In genomic region chr19:19135838-19136237, GRCm38 (mm10) we compare ENCODE assay signal across 23 mouse cellular contexts. TPM values are rescaled to one million over a fixed set of nuclear protein-coding genes. Genes with fewer than 3 reads are reported as not detected.
DNase-seq lines count a peak whose midpoint lies in the region; ATAC-seq and TF ChIP-seq lines count a peak whose summit lies in the region.
"Had no signal": no experiment of that assay in that cellular context is flagged by ENCODE, and none has a peak within 500 bp of the region (broad histone marks: within the 10 kb centered on the region; RNA-seq: fewer than 3 reads in every experiment).

No protein-coding gene starts in this region.

- H3K36me3 ChIP-seq in intestine, embryonic 15.5 days: no peaks in the 10 kb centered on the region
- no peaks in the 10 kb centered on the region for H3K36me3 ChIP-seq in intestine, embryonic 16.5 days (ENCODE audit: control insufficient read depth, insufficient read depth, low read length)
- H3K36me3 ChIP-seq in intestine, postnatal 0 days (ENCODE audit: control insufficient read depth, insufficient read depth): no peaks in the 10 kb centered on the region
- H3K36me3 ChIP-seq in midbrain, embryonic 16.5 days (ENCODE audit: control insufficient read depth, insufficient read depth, low read length): no peaks in the 10 kb centered on the region
- H3K36me3 ChIP-seq in heart, embryonic 12.5 days: no peaks in the 10 kb centered on the region
- H3K36me3 ChIP-seq: G1E had no signal

- no peak overlapping the region for H3K4me2 ChIP-seq in intestine, embryonic 15.5 days (replicated peaks)
- no peak overlapping the region for H3K4me2 ChIP-seq in intestine, embryonic 16.5 days (ENCODE audit: low read depth, low read length)
- no peak overlapping the region for H3K4me2 ChIP-seq in intestine, postnatal 0 days (replicated peaks; ENCODE audit: low read depth)
- no peak overlapping the region for H3K4me2 ChIP-seq in midbrain, embryonic 16.5 days (ENCODE audit: low read length)
- H3K4me2 ChIP-seq in heart, embryonic 12.5 days: no peak overlapping the region

- DNase-seq in large intestine, adult 2 months (ENCODE audit: low read depth, low spot score): peak; percentile 25
- no peak for DNase-seq in left cerebral cortex, postnatal 4 days
- no peak for DNase-seq in adrenal gland, postnatal 10 days
- DNase-seq: adrenal gland, adult 2 months; adrenal gland, adult 8-10 months; adrenal gland, postnatal 14 days; adrenal gland, postnatal 25 days; adrenal gland, postnatal 36 days; B cell, adult 2 months; cerebellum, adult 11 months; cerebellum, adult 11-12 months; cerebellum, adult 18-20 months had no signal

- intact Hi-C loops in left cerebral cortex, postnatal 4 days (cut with DNase I): no loop called here

- no peak for TF ChIP-seq CTCF in intestine, postnatal 0 days (IDR thresholded peaks at IDR 0.05; ENCODE audit: low read depth)

- no peaks in the 10 kb centered on the region for H3K27me3 ChIP-seq in intestine, embryonic 15.5 days (replicated peaks)
- H3K27me3 ChIP-seq in intestine, embryonic 16.5 days (replicated peaks; ENCODE audit: control insufficient read depth, insufficient read depth, low read length): no peaks in the 10 kb centered on the region
- H3K27me3 ChIP-seq in intestine, postnatal 0 days (replicated peaks; ENCODE audit: control insufficient read depth, insufficient read depth, low read length): no peaks in the 10 kb centered on the region
- no peaks in the 10 kb centered on the region for H3K27me3 ChIP-seq in midbrain, embryonic 16.5 days (ENCODE audit: control insufficient read depth, insufficient read depth, low read depth, low read length)
- H3K27me3 ChIP-seq in heart, embryonic 12.5 days (replicated peaks): no peaks in the 10 kb centered on the region
- H3K27me3 ChIP-seq: CH12.LX had no signal

- H3K4me1 ChIP-seq in intestine, embryonic 15.5 days (replicated peaks): no peaks in the 10 kb centered on the region
- no peaks in the 10 kb centered on the region for H3K4me1 ChIP-seq in intestine, embryonic 16.5 days (ENCODE audit: control insufficient read depth, insufficient read depth, low read length)
- H3K4me1 ChIP-seq in intestine, postnatal 0 days (replicated peaks; ENCODE audit: control insufficient read depth, insufficient read depth, low read length): no peaks in the 10 kb centered on the region
- no peaks in the 10 kb centered on the region for H3K4me1 ChIP-seq in midbrain, embryonic 16.5 days (ENCODE audit: control insufficient read depth, insufficient read depth, low read length)
- no peaks in the 10 kb centered on the region for H3K4me1 ChIP-seq in heart, embryonic 12.5 days (replicated peaks)

- H3K9ac ChIP-seq in intestine, embryonic 15.5 days: no peak overlapping the region
- H3K9ac ChIP-seq in intestine, embryonic 16.5 days (ENCODE audit: low read depth, low read length): no peak overlapping the region
- H3K9ac ChIP-seq in intestine, postnatal 0 days (ENCODE audit: low read depth, low read length): no peak overlapping the region
- H3K9ac ChIP-seq in midbrain, embryonic 16.5 days (ENCODE audit: low read depth, low read length): no peak overlapping the region
- no peak overlapping the region for H3K9ac ChIP-seq in heart, embryonic 12.5 days

- H3K9me3 ChIP-seq in intestine, embryonic 15.5 days: no peaks in the 10 kb centered on the region
- no peaks in the 10 kb centered on the region for H3K9me3 ChIP-seq in intestine, embryonic 16.5 days (ENCODE audit: control insufficient read depth, low read length)
- no peaks in the 10 kb centered on the region for H3K9me3 ChIP-seq in intestine, postnatal 0 days (ENCODE audit: control insufficient read depth)
- H3K9me3 ChIP-seq in midbrain, embryonic 16.5 days (replicated peaks; ENCODE audit: control insufficient read depth, low read length, poor library complexity, severe bottlenecking): no peaks in the 10 kb centered on the region
- no peaks in the 10 kb centered on the region for H3K9me3 ChIP-seq in heart, embryonic 12.5 days (replicated peaks)
- H3K9me3 ChIP-seq: G1E had no signal

- peak; percentile 91 for ATAC-seq in intestine, embryonic 15.5 days
- ATAC-seq in intestine, embryonic 16.5 days: peak; percentile 92
- ATAC-seq in intestine, postnatal 0 days: peak; percentile 38; the same call in 1 of the 2 replicates
- no peak for ATAC-seq in midbrain, embryonic 16.5 days
- no peak for ATAC-seq in heart, embryonic 12.5 days (ENCODE audit: insufficient number of reproducible peaks, low FRiP score)
- ATAC-seq: activated CD4-positive, CD25-positive, alpha-beta regulatory T cell, adult 4 months; CD4-positive, CD25-positive, alpha-beta regulatory T cell, adult 4 months; Patski had no signal

- H3K4me3 ChIP-seq in intestine, embryonic 15.5 days (replicated peaks): no peak overlapping the region
- no peak overlapping the region for H3K4me3 ChIP-seq in intestine, embryonic 16.5 days (ENCODE audit: low read length)
- H3K4me3 ChIP-seq in intestine, postnatal 0 days (ENCODE audit: low read depth, low read length): no peak overlapping the region
- no peak overlapping the region for H3K4me3 ChIP-seq in midbrain, embryonic 16.5 days (ENCODE audit: low read depth, low read length)
- no peak overlapping the region for H3K4me3 ChIP-seq in heart, embryonic 12.5 days

- 72% methylated on average over 2 of the region's 2 CpGs for WGBS in intestine, embryonic 15.5 days
- WGBS in intestine, embryonic 16.5 days: 64% methylated on average over 2 of the region's 2 CpGs
- 46% methylated on average over 2 of the region's 2 CpGs for WGBS in intestine, postnatal 0 days
- WGBS in large intestine, adult 2 months: 33% methylated on average over 2 of the region's 2 CpGs
- 93% methylated on average over 2 of the region's 2 CpGs for WGBS in midbrain, embryonic 16.5 days
- 82% methylated on average over 2 of the region's 2 CpGs for WGBS in heart, embryonic 12.5 days

- H3K27ac ChIP-seq in intestine, embryonic 15.5 days: no peak overlapping the region
- H3K27ac ChIP-seq in intestine, embryonic 16.5 days (ENCODE audit: low read length): no peak overlapping the region
- no peak overlapping the region for H3K27ac ChIP-seq in intestine, postnatal 0 days (ENCODE audit: low read depth, low read length)
- no peak overlapping the region for H3K27ac ChIP-seq in midbrain, embryonic 16.5 days (ENCODE audit: low read length)
- H3K27ac ChIP-seq in heart, embryonic 12.5 days (ENCODE audit: poor library complexity, severe bottlenecking): no peak overlapping the region

RNA-seq across cellular contexts. Expression of gene Rorb, which starts 24.8 kb away (rescaled TPM):
- 0.61 and 0.64 TPM in 2 replicates for polyA plus RNA-seq in intestine, embryonic 15.5 days (2015; fragmentation: Nextera tagmentation; extraction: Ambion mirVana)
- polyA plus RNA-seq in intestine, embryonic 16.5 days (2015; fragmentation: Nextera tagmentation; extraction: Ambion mirVana): 0.42 and 0.43 TPM in 2 replicates
- polyA plus RNA-seq in intestine, postnatal 0 days (2015; fragmentation: Nextera tagmentation; extraction: Ambion mirVana): 0.12 and 0.17 TPM in 2 replicates
- 0.01 and 0.04 TPM in 2 replicates for polyA plus RNA-seq in large intestine, adult 2 months (2012; rRNA removed)
- 18.4 and 23.0 TPM in 2 replicates for polyA plus RNA-seq in midbrain, embryonic 16.5 days (2015; fragmentation: Nextera tagmentation; extraction: Ambion mirVana)
- 10 to 100 TPM; 67.3 to 77.5 TPM for total RNA-seq in left cerebral cortex, postnatal 4 days (2021)
- under 1 TPM; 0.54 to 0.85 TPM for total RNA-seq in adrenal gland, postnatal 10 days (2021)
- polyA plus RNA-seq in heart, embryonic 12.5 days (2016; fragmentation: Nextera tagmentation; extraction: Ambion mirVana): 0.36 and 0.38 TPM in 2 replicates
- total RNA-seq: CH12.LX, MEL had no signal
- polyA plus RNA-seq: G1E had no signal

Comparison
In these comparisons a context has a peak if more than half of its experiments do, and no peak if none do; other contexts are left out.
1. ATAC-seq: peak in intestine, embryonic 15.5 days (single experiment), intestine, embryonic 16.5 days (single experiment) and intestine, postnatal 0 days (single experiment); none in midbrain, embryonic 16.5 days (single experiment) and heart, embryonic 12.5 days (single experiment).
2. RNA of gene Rorb, which starts 24.8 kb away (polyA plus RNA-seq): 18.4 to 23.0 TPM in midbrain, embryonic 16.5 days; 0.61 to 0.64 TPM in intestine, embryonic 15.5 days, 0.42 to 0.43 TPM in intestine, embryonic 16.5 days, 0.36 to 0.38 TPM in heart, embryonic 12.5 days, 0.12 to 0.17 TPM in intestine, postnatal 0 days and 0.01 to 0.04 TPM in large intestine, adult 2 months; every median in the first group is over 10 times any median in the second.